Mouse (Mus musculus) right cerebral cortex, adult 2 months (tissue): Measurements from ENCODE around the gene Pak1ip1.

ENCODE experiments used
- DNase-seq, 2 experiments: peaks; one replicate each; pipeline ENCODE4 v3.0.0; 2021 to 2022; ENCODE audit warnings: low spot score in 2 of 2

Gene Pak1ip1

GRCm38 (mm10) chr13:41006244-41006643, 5.4 kb downstream of the Pak1ip1 start:
- DNase-seq = no peak

GRCm38 (mm10) chr13:41008271-41008670, 7.4 kb downstream of the Pak1ip1 start:
- no peak for DNase-seq

- no peak for DNase-seq
Observed at GRCm38 (mm10) chr13:41008946-41009345, 8.1 kb downstream of the Pak1ip1 start.

- DNase-seq = peak; percentile 92 to 94
Observed at GRCm38 (mm10) chr13:41015829-41016634, 15.2 kb downstream of the Pak1ip1 start, which contains the start of gene Tmem14c. Gene Tmem14c, plus strand, starts transcription at chr13:41016292.

DNA sequence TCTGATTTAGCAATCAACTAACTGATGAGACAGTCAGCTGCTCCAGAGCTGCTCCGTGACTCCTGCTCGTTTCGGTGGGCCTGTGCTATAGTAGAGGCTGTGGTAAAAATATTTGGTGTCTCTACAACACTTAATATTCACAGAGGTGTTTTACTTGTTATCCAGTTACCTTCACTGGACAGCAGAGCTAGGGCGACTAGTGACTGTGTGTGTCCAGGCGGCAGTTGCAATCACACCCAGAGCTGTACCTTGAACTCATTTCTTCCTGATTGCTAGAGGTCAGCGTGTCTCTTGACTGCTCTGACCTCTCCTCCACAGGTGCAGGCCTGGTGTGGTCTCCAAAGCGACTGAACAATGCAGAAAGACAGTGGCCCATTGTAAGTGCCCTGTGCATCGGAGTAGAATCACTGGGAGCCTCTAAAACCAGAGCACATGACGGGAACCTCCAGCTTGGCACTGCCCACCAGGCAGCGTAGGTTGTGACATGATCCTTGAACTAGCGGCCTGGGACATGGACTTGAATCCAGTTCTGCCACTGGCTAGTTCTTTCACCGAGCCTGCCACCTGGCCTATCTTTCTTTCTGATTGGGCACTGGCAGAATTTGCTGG, 16.1 kb downstream of the Pak1ip1 start:
- peak in 1 of 2 experiments; percentile 6 for DNase-seq

GRCm38 (mm10) chr13:41017832-41018231, 17.0 kb downstream of the Pak1ip1 start:
- no peak for DNase-seq

- DNase-seq = no peak
Observed at GRCm38 (mm10) chr13:41018236-41018635, 17.4 kb downstream of the Pak1ip1 start.

DNA sequence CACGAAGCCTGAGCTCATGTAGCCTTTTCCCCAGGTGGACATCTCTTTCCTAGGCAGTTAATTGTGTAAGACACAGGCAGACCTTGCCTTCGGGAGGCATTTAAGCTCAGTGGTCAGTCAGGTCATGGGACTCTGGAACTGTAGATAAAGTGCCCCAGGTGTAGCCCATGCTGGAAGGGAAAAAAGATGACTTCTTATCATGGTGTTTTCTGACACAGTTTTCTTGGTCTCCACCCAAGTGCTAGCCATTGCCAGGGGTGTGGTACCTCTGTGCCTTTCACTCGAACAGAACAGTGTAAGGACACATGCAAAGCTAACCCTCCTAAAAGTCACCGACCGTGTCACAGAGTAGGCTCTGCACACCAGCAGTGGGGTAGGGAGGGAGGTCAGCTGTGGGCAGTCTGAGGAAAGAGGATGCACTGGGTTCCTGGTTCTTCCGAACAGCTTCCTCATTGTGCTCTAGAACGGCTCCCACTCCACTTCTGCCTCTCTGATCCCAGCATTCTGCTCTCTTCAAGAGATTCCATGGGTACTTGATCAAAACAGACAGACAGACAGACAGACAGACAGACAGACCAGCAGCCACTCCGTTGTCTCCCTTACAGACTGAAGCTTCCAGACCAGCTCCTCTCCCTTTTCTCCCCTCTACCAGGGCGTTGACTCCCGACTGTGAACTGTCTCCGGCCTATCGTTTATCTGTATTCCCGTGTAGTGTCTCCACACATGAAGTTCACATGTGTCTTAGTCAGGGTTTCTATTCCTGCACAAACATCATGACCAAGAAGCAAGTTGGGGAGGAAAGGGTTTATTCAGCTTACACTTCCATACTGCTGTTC, 18.2 kb downstream of the Pak1ip1 start:
- DNase-seq = no peak

DNA sequence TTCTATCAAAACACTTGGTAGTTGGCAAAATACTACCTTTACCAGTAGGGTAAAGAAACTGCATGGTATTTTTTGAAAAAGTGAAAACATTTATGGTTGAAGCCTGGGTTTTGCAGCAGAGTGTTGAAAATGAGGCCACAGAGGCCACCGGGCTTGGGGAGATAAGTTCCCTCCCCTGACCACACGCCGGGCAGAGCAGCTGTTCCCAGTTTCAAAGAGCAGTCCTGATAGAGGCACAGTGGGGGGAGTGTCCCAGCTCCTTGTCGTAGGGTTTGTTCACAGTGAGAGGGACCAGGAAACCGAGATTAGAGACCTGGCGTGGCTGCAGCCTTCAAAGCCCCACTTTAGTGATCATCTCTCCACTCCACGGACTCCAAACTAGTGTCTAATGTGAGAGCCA, 19.7 kb downstream of the Pak1ip1 start:
- DNase-seq = no peak

GRCm38 (mm10) chr13:41021607-41022006, 20.8 kb downstream of the Pak1ip1 start:
- DNase-seq = no peak

DNA sequence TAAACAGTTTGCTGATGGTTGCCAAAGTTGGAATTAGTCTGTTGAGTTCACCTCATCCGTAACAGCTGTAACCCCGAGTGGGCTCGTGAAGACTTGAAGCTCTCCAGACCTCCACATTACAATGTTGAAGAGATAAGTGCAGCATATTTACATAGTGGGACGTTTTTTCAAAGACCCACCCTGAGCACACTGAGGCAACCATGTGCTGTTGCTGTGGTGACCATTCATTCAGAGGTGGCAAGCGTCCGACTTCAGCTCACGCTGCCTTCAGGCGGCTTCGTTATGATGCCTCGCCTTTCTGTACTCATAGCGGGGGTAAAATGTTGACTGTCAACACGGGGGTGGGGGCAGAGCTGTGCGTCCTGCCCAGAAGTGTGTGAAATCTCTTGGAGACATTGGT, 21.3 kb downstream of the Pak1ip1 start:
- DNase-seq = no peak

- DNase-seq = no peak
Observed at GRCm38 (mm10) chr13:41030098-41030497, 29.3 kb downstream of the Pak1ip1 start.

- peak in 1 of 2 experiments; percentile 9 for DNase-seq
Observed at GRCm38 (mm10) chr13:41042511-41042910, 41.7 kb downstream of the Pak1ip1 start.

DNA sequence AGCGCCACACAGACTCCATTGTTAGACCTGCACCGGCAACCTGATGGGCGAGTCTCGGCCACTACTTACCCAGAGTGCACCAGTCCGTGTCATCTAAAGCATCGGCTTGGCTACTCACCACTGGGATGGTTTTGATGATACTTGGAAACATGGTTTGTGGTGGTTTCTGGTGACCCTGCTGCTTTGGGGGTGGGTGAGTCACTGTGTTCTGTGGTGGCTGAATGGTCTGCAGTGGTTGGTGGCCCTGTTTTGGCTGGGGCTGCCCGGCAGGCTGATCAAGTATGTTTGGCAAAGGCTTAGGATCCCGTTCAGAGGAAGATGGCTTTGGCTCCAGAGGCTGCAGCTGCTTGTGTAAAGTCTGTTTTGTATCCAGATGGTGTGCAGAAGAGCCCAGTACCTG, 45.1 kb downstream of the Pak1ip1 start:
- no peak for DNase-seq

DNA sequence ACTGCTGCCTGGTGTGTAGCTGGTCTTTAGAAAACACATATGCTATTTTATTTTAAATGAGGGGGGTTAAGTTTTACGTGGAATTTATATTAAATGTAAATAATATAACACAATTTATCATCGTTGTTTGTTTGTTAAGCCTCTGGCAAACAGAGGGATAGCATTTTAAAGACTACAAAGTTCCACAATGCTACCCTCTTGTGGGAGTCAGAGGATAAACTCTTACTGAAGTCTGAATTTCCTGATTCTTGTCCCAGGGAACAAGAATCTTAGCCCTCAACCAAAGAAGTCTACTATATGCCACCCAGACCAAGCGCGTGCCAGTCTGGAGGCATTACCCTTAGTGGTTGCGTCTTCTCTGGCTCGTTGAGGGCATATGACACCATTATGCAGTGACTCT, 46.5 kb downstream of the Pak1ip1 start:
- DNase-seq = no peak

DNA sequence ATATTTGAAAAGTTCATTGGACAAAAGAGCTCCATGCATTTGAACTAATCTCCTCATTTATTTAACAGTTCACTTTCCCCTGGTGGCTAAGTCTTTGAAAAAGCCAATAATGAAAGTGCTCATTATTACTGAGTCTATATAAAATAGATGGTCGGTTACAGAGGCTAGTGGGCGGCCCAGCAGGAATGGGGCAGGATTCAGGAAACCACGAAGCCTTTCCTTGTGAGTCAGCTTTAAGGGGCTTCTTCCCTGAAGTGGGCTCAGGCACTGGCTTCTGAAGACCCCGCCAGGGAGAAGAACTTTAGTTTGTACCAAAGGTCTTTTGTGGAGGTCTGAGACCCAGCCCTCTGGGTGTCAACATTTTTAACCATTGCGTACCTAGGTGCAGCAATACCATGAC, 51.1 kb downstream of the Pak1ip1 start:
- DNase-seq = no peak
